1 mouse cellular context compared by ENCODE assay signal in the genomic region with DNA sequence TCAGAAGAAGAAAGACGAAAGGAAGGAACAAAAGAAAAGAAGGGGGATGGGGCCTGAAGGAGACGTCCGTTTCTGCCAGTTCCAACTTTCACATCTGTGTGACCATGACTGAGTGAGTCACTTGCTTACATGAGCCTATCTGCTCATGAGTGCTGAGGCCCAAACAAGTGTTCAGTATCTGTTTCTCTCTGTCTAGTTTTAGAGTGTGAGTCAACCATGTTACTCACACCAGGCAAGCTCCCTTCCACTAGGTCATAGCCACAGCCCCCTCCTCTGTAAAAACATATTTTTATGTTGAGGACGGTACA.
TF ChIP-seq lines count a peak whose summit lies in the region.

No protein-coding gene starts in this region.

TF ChIP-seq in CH12.LX, 34 proteins besides CTCF, POLR2A, EP300 and RAD21:
- no peak for TF ChIP-seq USF1 (IDR thresholded peaks at IDR 0.05; ENCODE audit: low read depth, low read length)
- no peak for TF ChIP-seq ZNF384 (IDR thresholded peaks at IDR 0.05; ENCODE audit: low read depth, low read length)
- no peak for TF ChIP-seq JUND (conservative IDR thresholded peaks at IDR 0.05; ENCODE audit: low read depth, low read length)
- no peak for TF ChIP-seq SIN3A (IDR thresholded peaks at IDR 0.05; ENCODE audit: low read length)
- TF ChIP-seq MXI1 (IDR thresholded peaks at IDR 0.05; ENCODE audit: low read depth, low read length), result no peak
- no peak for TF ChIP-seq GABPA (IDR thresholded peaks at IDR 0.05; ENCODE audit: insufficient replicate concordance, low read depth, low read length)
- no peak; the same call in 1 of the 2 replicates for TF ChIP-seq JUN (IDR thresholded peaks at IDR 0.05; ENCODE audit: insufficient read depth, low read depth, low read length)
- no peak for TF ChIP-seq BHLHE40 (IDR thresholded peaks at IDR 0.05; ENCODE audit: low read depth, low read length)
- no peak for TF ChIP-seq SMC3 (IDR thresholded peaks at IDR 0.05; ENCODE audit: low read depth, low read length)
- TF ChIP-seq TBP (conservative IDR thresholded peaks at IDR 0.05; ENCODE audit: low read depth, low read length), result no peak
- no peak for TF ChIP-seq MYC (IDR thresholded peaks at IDR 0.05; ENCODE audit: low read depth, low read length)
- TF ChIP-seq KAT2A (IDR thresholded peaks at IDR 0.05; ENCODE audit: insufficient replicate concordance, low read length), result no peak
- TF ChIP-seq TCF12 (IDR thresholded peaks at IDR 0.05; ENCODE audit: low read depth, low read length), result no peak
- no peak for TF ChIP-seq RCOR1 (conservative IDR thresholded peaks at IDR 0.05; ENCODE audit: low read depth, low read length)
